Comparison of ENCODE assay signal across 8 mouse cellular contexts in the genomic region with DNA sequence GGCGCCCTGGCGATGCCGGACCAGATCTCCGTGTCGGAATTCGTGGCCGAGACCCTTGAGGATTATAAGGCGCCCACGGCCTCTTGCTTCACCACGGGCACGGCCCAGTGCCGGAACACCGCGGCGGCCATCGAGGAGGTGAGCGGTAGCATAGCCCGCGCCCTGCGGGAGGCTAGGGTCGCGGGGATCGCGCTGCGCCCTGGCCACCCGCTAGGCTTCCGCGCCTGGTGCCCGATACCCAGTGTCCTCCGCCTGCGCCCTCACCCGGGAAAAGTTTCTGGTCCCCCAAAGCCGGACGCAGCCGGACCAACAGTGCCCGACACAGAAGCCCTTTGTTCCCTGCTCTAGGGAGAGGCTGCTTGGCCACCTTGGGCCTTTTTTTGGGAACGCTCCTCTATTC.
DNase-seq lines count a peak whose midpoint lies in the region; ATAC-seq and TF ChIP-seq lines count a peak whose summit lies in the region.
"Not testable (repeated sequence)": the region's sequence is repeated elsewhere in the genome, so short reads cannot be mapped to it uniquely, and the experiment has no call there.

No protein-coding gene starts in this region.

- H3K27me3 ChIP-seq in C2C12 (ENCODE audit: control insufficient read depth, insufficient read depth, insufficient read length); forebrain, embryonic 13.5 days; heart, embryonic 15.5 days; intestine, embryonic 16.5 days (replicated peaks; ENCODE audit: control insufficient read depth, insufficient read depth, low read length); liver, embryonic 12.5 days (replicated peaks); midbrain, embryonic 14.5 days (ENCODE audit: control insufficient read depth, insufficient read depth, low read length): not testable (repeated sequence)

- H3K4me3 ChIP-seq in C2C12 (ENCODE audit: insufficient read depth, poor library complexity, severe bottlenecking) = peak overlapping the region; percentile 41
- peak overlapping the region; percentile 40 for H3K4me3 ChIP-seq in forebrain, embryonic 13.5 days
- H3K4me3 ChIP-seq in heart, embryonic 15.5 days = peak overlapping the region; percentile 54
- peak overlapping the region; percentile 52 for H3K4me3 ChIP-seq in intestine, embryonic 16.5 days (ENCODE audit: low read length)
- peak overlapping the region; percentile 52 for H3K4me3 ChIP-seq in liver, embryonic 12.5 days
- peak overlapping the region; percentile 25 for H3K4me3 ChIP-seq in midbrain, embryonic 14.5 days (replicated peaks; ENCODE audit: low read depth, low read length)

- ATAC-seq in forebrain, embryonic 13.5 days; heart, embryonic 15.5 days (replicated peaks; ENCODE audit: insufficient number of reproducible peaks, insufficient read depth, low FRiP score, low read depth); intestine, embryonic 16.5 days; liver, embryonic 12.5 days; midbrain, embryonic 14.5 days (ENCODE audit: low FRiP score, low TSS enrichment): not testable (repeated sequence)

- H3K36me3 ChIP-seq in C2C12 (ENCODE audit: control insufficient read depth, insufficient read depth); forebrain, embryonic 13.5 days (ENCODE audit: poor library complexity, severe bottlenecking); heart, embryonic 15.5 days; intestine, embryonic 16.5 days (ENCODE audit: control insufficient read depth, insufficient read depth, low read length); liver, embryonic 12.5 days; midbrain, embryonic 14.5 days (ENCODE audit: control insufficient read depth, insufficient read depth, low read length): not testable (repeated sequence)

- H3K79me3 ChIP-seq in C2C12 (ENCODE audit: low read depth) = not testable (repeated sequence)

- WGBS in forebrain, embryonic 13.5 days = 3% methylated on average over 37 of the region's 37 CpGs
- under 1% methylated on average over 37 of the region's 37 CpGs for WGBS in heart, embryonic 15.5 days
- 1% methylated on average over 35 of the region's 37 CpGs for WGBS in intestine, embryonic 16.5 days
- under 1% methylated on average over 34 of the region's 37 CpGs for WGBS in liver, embryonic 12.5 days (ENCODE audit: insufficient replicate concordance)
- 4% methylated on average over 32 of the region's 37 CpGs for WGBS in midbrain, embryonic 14.5 days

- not testable (repeated sequence) for H3ac ChIP-seq in C2C12 (ENCODE audit: control insufficient read depth, insufficient read length, low read depth)

- H3K27ac ChIP-seq in forebrain, embryonic 13.5 days; heart, embryonic 15.5 days; intestine, embryonic 16.5 days (ENCODE audit: low read length); liver, embryonic 12.5 days; midbrain, embryonic 14.5 days (replicated peaks; ENCODE audit: low read depth, low read length): not testable (repeated sequence)

- peak overlapping the region; percentile 49 for H3K4me2 ChIP-seq in forebrain, embryonic 13.5 days
- H3K4me2 ChIP-seq in heart, embryonic 15.5 days = peak overlapping the region; percentile 58
- H3K4me2 ChIP-seq in intestine, embryonic 16.5 days (ENCODE audit: low read depth, low read length) = peak overlapping the region; percentile 27; the same call in 1 of the 2 replicates
- peak overlapping the region; percentile 57 for H3K4me2 ChIP-seq in liver, embryonic 12.5 days
- H3K4me2 ChIP-seq in midbrain, embryonic 14.5 days (ENCODE audit: low read length) = peak overlapping the region; percentile 31

- H3K79me2 ChIP-seq in C2C12 (ENCODE audit: control insufficient read depth, insufficient read depth) = not testable (repeated sequence)

- TF ChIP-seq CTCF in C2C12 (IDR thresholded peaks at IDR 0.05; ENCODE audit: control insufficient read depth, insufficient read depth, insufficient read length) = not testable (repeated sequence)

- peak; percentile 5 for DNase-seq in c-Kit-positive CD71-negative TER-119-negative erythroid progenitor cells, embryonic 14.5 days (ENCODE audit: low read depth)
- DNase-seq in midbrain, embryonic 14.5 days = peak; percentile 0
- peak; percentile 3 for DNase-seq in right cerebral cortex, postnatal 25 days

- not testable (repeated sequence) for H3K9ac ChIP-seq in forebrain, embryonic 13.5 days; liver, embryonic 12.5 days; midbrain, embryonic 14.5 days (replicated peaks; ENCODE audit: low read length)
- H3K9ac ChIP-seq in heart, embryonic 15.5 days = peak overlapping the region; percentile 52
- H3K9ac ChIP-seq in intestine, embryonic 16.5 days (ENCODE audit: low read depth, low read length) = peak overlapping the region; percentile 61

- H3K4me1 ChIP-seq in forebrain, embryonic 13.5 days; heart, embryonic 15.5 days (replicated peaks); intestine, embryonic 16.5 days (ENCODE audit: control insufficient read depth, insufficient read depth, low read length); liver, embryonic 12.5 days; midbrain, embryonic 14.5 days (ENCODE audit: control insufficient read depth, insufficient read depth, low read length): not testable (repeated sequence)

- not testable (repeated sequence) for H3K9me3 ChIP-seq in forebrain, embryonic 13.5 days (replicated peaks); heart, embryonic 15.5 days (replicated peaks); intestine, embryonic 16.5 days (ENCODE audit: control insufficient read depth, low read length); liver, embryonic 12.5 days (replicated peaks); midbrain, embryonic 14.5 days (ENCODE audit: control insufficient read depth, low read length)
